Mouse (Mus musculus) bone marrow, adult 2 months (tissue): ENCODE results near the gene Crot.

Experiments used
- CTCF ChIP-seq: fragments of 200-500 bp; IDR thresholded peaks from 2 replicates; pipeline ENCODE4 v1.5.1; 2011; ENCODE audit warnings: low read length, control low read depth; ENCODE audit not compliant: control insufficient read depth, insufficient read depth
- POLR2A ChIP-seq: fragments of 200-500 bp; IDR thresholded peaks from 2 replicates; pipeline ENCODE4 v1.6.1; 2011; ENCODE audit warnings: low read depth, mild to moderate bottlenecking, control low read depth, low read length, borderline replicate concordance; ENCODE audit not compliant: control insufficient read depth

GRCm38 (mm10) chr5:8953660-8954059 lies 43.5 kb downstream of the Crot start:
- TF ChIP-seq CTCF (no peak), POLR2A (no peak)
